Mouse (Mus musculus): Measurements from ENCODE around the gene Rps6ka1. TPM values are rescaled to one million over a fixed set of nuclear protein-coding genes. Genes with fewer than 3 reads are reported as not detected.

Rps6ka1 gene
- polyA plus RNA-seq, 1 experiment from 2014 or later: 22.4 TPM

DNA sequence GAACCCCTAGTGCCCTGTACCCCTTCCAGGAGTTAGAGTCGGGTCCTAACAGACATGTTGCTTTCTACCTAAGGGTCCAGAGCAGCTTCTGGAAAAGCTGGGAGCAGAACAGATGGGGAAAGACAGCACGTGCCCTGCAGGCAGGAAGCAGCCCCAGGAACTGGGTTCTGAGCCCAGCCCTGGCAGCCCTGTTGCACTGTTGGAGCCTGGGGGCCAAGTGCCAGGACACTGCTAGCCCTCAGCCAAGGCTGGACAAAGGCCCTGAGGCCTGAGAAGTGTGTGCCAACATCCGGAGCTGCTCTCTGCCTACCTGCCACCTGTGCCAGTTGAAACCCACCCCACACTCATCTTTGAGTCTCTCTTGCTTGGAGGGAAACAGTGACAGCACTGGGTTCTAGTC, 2.7 kb downstream of the Rps6ka1 start:
- Histone ChIP-seq H3K4me3 (ENCODE audit: low read depth, low read length) (no peak overlapping the region), H3K9me3 (ENCODE audit: control insufficient read depth, low read length) (no peaks in the 10 kb centered on the region), H3K4me2 (ENCODE audit: low read depth, low read length) (no peak overlapping the region), H3K4me1 (ENCODE audit: control insufficient read depth, insufficient read depth, low read length) (peaks cover 12% of the 10 kb centered on the region), H3K9ac (replicated peaks; ENCODE audit: low read depth, low read length) (no peak overlapping the region), H3K27me3 (ENCODE audit: control insufficient read depth, insufficient read depth, low read length) (peaks cover 5% of the 10 kb centered on the region; the same call in 1 of the 2 replicates), H3K27ac (ENCODE audit: low read depth, low read length) (no peak overlapping the region), H3K36me3 (ENCODE audit: control insufficient read depth, insufficient read depth, low read length) (no peaks in the 10 kb centered on the region)
- no peak for ATAC-seq (ENCODE audit: low read depth)
- whole genome bisulfite sequencing: 88% methylated on average over 3 of the region's 3 CpGs

DNA sequence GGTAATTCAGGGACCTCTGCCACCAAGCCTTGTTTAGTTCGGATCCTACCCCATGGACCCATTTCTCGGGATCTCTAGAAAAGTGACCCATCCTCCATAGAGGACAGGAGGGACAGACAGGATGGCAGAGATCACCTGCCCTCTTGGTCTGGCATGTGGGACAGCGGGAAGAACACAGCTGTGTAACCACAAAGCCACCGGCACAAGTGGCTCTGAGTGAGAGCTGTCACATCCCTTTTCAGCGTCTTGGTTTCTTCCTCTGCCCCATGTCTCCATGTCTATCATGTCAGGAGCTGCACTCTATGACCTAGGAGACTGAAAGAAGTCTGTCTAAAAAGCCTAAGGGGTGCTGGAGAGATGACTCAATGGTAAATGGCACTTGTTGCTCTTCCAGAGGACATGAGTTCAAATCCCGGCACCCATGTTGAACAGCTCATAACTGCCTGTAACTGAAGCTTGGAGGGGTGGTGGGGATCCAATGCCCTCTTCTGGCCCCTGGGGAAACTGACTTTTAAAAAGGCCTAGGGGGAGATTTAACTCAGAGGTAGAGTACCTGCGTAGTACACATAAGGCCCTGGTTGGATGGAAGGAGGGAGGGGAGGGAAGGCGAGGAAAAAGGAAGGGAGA, 3.4 kb downstream of the Rps6ka1 start:
- WGBS: 94% methylated on average over 8 of the region's 8 CpGs
- Histone ChIP-seq H3K9ac (replicated peaks; ENCODE audit: low read depth, low read length) (no peak overlapping the region), H3K4me2 (ENCODE audit: low read depth, low read length) (no peak overlapping the region), H3K4me1 (ENCODE audit: control insufficient read depth, insufficient read depth, low read length) (peaks cover 12% of the 10 kb centered on the region), H3K27me3 (ENCODE audit: control insufficient read depth, insufficient read depth, low read length) (peaks cover 5% of the 10 kb centered on the region; the same call in 1 of the 2 replicates), H3K27ac (ENCODE audit: low read depth, low read length) (no peak overlapping the region), H3K4me3 (ENCODE audit: low read depth, low read length) (no peak overlapping the region), H3K9me3 (ENCODE audit: control insufficient read depth, low read length) (no peaks in the 10 kb centered on the region), H3K36me3 (ENCODE audit: control insufficient read depth, insufficient read depth, low read length) (no peaks in the 10 kb centered on the region)
- no peak for ATAC-seq (ENCODE audit: low read depth)

DNA sequence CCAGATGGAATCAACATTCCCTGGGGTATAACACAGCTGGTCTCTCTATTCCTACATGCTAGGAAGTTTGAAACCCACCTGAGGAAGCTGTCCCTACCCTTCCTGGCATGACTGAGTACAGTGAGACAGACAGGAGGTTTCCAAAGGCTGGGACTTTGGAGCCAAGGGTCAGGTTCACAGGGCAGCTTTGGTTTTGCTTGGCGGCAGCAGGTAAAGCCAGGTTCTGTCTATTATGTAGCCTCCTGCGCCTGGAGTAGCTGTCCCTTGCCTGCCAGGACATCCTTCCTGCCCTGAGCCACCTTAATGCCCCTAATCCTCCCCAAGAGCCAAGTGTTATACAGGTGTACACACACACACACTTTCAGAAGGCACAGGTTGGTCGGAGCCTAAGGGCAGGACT, 5.7 kb downstream of the Rps6ka1 start:
- Histone ChIP-seq H3K9ac (replicated peaks; ENCODE audit: low read depth, low read length) (no peak overlapping the region), H3K36me3 (ENCODE audit: control insufficient read depth, insufficient read depth, low read length) (no peaks in the 10 kb centered on the region), H3K27me3 (ENCODE audit: control insufficient read depth, insufficient read depth, low read length) (no peaks in the 10 kb centered on the region), H3K4me1 (ENCODE audit: control insufficient read depth, insufficient read depth, low read length) (peaks cover 10% of the 10 kb centered on the region), H3K4me2 (ENCODE audit: low read depth, low read length) (no peak overlapping the region), H3K4me3 (ENCODE audit: low read depth, low read length) (no peak overlapping the region), H3K27ac (ENCODE audit: low read depth, low read length) (no peak overlapping the region), H3K9me3 (ENCODE audit: control insufficient read depth, low read length) (no peaks in the 10 kb centered on the region)
- WGBS: 91% methylated on average over 3 of the region's 3 CpGs
- ATAC-seq (ENCODE audit: low read depth): no peak

DNA sequence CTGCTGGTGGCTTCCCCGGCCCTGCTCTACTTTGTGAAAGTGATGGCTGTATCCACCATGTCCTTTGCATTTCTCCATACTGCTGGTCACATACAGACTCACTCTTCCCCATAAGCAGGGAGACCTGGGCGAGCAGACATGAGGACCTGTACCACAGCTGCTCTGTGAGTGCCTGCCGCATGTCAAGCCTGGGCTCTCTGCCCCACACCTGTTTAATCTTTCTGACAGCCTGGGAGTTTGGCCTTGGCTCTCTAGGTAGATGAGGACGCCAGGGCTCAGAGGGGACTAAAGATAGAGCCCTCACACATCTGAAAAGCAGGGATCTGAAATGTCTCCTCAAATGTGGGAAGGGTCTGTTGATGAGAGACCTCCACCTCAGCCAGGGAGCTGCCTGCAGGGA, 6.2 kb downstream of the Rps6ka1 start:
- no peaks in the 10 kb centered on the region for H3K9me3 ChIP-seq (ENCODE audit: control insufficient read depth, low read length)
- H3K9ac ChIP-seq (replicated peaks; ENCODE audit: low read depth, low read length): no peak overlapping the region
- no peak overlapping the region for H3K27ac ChIP-seq (ENCODE audit: low read depth, low read length)
- H3K27me3 ChIP-seq (ENCODE audit: control insufficient read depth, insufficient read depth, low read length): no peaks in the 10 kb centered on the region
- 86% methylated on average over 4 of the region's 4 CpGs for WGBS
- no peaks in the 10 kb centered on the region for H3K36me3 ChIP-seq (ENCODE audit: control insufficient read depth, insufficient read depth, low read length)
- ATAC-seq (ENCODE audit: low read depth): no peak
- H3K4me3 ChIP-seq (ENCODE audit: low read depth, low read length): no peak overlapping the region
- H3K4me1 ChIP-seq (ENCODE audit: control insufficient read depth, insufficient read depth, low read length): peaks cover 5% of the 10 kb centered on the region; the same call in 1 of the 2 replicates
- H3K4me2 ChIP-seq (ENCODE audit: low read depth, low read length): no peak overlapping the region

DNA sequence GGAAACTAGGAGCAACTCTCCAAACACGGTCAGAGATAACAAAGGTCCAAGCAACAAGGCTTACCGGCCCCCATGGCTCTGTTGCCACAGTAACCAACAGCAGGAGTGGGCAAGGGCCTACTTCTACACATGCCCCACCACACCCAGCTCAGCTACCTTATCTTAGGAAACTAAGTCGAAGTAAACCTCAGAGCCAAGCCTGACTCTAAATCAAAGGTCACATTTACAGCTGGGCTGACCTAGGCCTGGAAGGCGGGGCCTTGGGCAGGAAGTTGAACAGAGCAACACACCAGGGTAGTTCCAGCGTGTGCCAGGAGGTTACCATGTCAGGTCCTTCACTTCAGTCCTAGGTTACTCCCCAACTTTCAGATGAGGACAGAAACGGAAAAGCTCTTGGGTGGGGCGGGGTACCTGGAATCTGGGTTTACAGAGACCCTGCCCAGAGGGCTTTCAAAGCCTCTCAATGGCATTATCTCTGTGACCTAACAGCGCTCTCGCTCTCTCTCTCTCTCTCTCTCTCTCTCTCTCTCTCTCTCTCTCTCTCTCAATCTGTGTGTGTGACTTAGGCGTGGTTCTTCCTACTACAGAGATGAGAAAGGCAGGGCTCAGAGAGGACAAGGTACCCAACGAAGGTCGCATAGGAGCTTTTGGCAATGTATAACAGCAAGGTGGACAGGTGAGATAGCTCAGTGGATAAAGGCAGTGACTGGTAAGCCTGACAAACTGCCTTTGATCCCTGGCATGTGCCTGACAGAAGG, 8.3 kb downstream of the Rps6ka1 start:
- H3K9me3 ChIP-seq (ENCODE audit: control insufficient read depth, low read length): no peaks in the 10 kb centered on the region
- no peak overlapping the region for H3K4me3 ChIP-seq (ENCODE audit: low read depth, low read length)
- WGBS: 62% methylated on average over 12 of the region's 12 CpGs
- no peaks in the 10 kb centered on the region for H3K36me3 ChIP-seq (ENCODE audit: control insufficient read depth, insufficient read depth, low read length)
- no peak overlapping the region for H3K4me2 ChIP-seq (ENCODE audit: low read depth, low read length)
- ATAC-seq (ENCODE audit: low read depth): no peak
- H3K4me1 ChIP-seq (ENCODE audit: control insufficient read depth, insufficient read depth, low read length): no peaks in the 10 kb centered on the region
- H3K27me3 ChIP-seq (ENCODE audit: control insufficient read depth, insufficient read depth, low read length): no peaks in the 10 kb centered on the region
- H3K27ac ChIP-seq (ENCODE audit: low read depth, low read length): no peak overlapping the region
- H3K9ac ChIP-seq (replicated peaks; ENCODE audit: low read depth, low read length): no peak overlapping the region

DNA sequence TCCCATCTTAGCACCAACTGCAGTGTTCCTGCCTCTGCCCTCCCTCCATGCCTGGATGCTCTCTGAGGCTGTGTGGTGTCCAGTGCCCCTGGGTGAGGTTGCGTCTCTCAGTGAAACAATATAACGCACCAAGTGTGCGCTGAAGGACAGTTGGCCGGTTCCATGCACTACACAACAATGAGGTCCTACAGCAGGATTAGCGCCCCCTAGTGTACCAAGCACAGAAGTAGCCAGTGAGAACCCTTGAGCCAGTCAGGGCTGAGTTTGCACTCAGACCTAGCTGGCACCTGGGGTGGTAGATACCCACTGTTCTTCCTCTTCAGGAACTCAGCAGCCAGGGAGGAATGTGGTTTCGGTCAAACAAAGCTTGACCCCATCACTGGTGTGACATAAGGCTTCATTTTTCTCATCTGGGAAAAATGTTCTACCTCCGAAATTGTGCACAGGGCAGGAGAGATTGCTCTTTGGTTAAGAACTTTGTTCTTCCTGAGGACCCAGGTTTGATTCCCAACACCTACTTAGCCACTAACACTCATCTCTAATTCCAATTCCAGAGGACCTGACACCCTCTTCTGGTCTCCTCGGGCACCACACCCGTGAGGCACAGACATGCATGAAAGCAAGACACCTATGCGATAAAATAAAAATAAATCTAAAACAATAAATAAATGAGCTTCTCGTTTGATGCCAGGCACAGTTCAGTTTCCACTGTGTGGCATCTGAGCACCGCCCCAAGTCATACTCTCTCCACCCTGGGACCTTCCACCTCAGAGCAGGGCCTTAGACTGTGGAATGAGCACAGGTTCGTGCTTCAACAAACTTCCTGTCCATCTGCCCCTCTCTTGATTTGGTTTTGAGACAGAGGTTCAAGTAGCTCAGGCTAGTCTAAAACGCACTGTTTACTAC, 9.5 kb downstream of the Rps6ka1 start:
- no peak for ATAC-seq (ENCODE audit: low read depth)
- no peak overlapping the region for H3K4me2 ChIP-seq (ENCODE audit: low read depth, low read length)
- H3K9ac ChIP-seq (replicated peaks; ENCODE audit: low read depth, low read length): no peak overlapping the region
- H3K9me3 ChIP-seq (ENCODE audit: control insufficient read depth, low read length): no peaks in the 10 kb centered on the region
- no peak overlapping the region for H3K4me3 ChIP-seq (ENCODE audit: low read depth, low read length)
- no peaks in the 10 kb centered on the region for H3K27me3 ChIP-seq (ENCODE audit: control insufficient read depth, insufficient read depth, low read length)
- no peaks in the 10 kb centered on the region for H3K36me3 ChIP-seq (ENCODE audit: control insufficient read depth, insufficient read depth, low read length)
- no peaks in the 10 kb centered on the region for H3K4me1 ChIP-seq (ENCODE audit: control insufficient read depth, insufficient read depth, low read length)
- H3K27ac ChIP-seq (ENCODE audit: low read depth, low read length): no peak overlapping the region
- 89% methylated on average over 14 of the region's 14 CpGs for WGBS

DNA sequence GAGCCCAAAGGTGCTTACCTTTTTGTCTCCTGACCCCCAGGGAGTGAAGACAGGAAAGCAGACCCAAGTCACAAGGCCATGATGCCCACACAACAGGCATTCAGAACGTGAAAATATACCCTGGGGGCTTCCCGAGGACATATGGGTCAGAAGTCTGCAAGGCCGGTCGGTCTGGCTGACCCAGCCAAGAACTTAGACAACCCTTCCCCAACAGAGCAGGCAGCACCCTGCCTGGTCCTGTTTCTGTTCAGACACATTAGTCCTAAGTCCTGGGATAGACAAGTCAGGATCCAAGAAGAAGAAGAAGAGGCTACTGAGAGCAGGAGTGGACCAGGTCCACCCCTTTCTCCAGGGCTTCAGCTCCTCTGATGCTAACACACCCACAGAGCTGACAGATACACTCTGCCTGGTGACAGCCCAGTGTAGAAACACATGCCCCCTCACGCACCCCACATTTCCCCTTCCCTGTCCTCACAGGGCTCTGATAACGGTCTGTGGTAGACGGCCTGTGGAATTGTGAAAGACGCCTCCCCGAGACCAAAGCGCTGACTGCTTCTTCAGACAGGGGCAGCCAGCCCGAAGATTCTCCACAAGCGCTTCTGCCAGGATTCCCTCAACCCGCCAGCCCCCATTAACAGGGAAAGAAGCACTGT, 12.6 kb downstream of the Rps6ka1 start:
- no peaks in the 10 kb centered on the region for H3K36me3 ChIP-seq (ENCODE audit: control insufficient read depth, insufficient read depth, low read length)
- no peak overlapping the region for H3K27ac ChIP-seq (ENCODE audit: low read depth, low read length)
- no peak overlapping the region for H3K4me2 ChIP-seq (ENCODE audit: low read depth, low read length)
- no peak for ATAC-seq (ENCODE audit: low read depth)
- H3K4me1 ChIP-seq (ENCODE audit: control insufficient read depth, insufficient read depth, low read length): no peaks in the 10 kb centered on the region
- no peaks in the 10 kb centered on the region for H3K9me3 ChIP-seq (ENCODE audit: control insufficient read depth, low read length)
- WGBS: 79% methylated on average over 13 of the region's 13 CpGs
- no peak overlapping the region for H3K9ac ChIP-seq (replicated peaks; ENCODE audit: low read depth, low read length)
- no peaks in the 10 kb centered on the region for H3K27me3 ChIP-seq (ENCODE audit: control insufficient read depth, insufficient read depth, low read length)
- no peak overlapping the region for H3K4me3 ChIP-seq (ENCODE audit: low read depth, low read length)

DNA sequence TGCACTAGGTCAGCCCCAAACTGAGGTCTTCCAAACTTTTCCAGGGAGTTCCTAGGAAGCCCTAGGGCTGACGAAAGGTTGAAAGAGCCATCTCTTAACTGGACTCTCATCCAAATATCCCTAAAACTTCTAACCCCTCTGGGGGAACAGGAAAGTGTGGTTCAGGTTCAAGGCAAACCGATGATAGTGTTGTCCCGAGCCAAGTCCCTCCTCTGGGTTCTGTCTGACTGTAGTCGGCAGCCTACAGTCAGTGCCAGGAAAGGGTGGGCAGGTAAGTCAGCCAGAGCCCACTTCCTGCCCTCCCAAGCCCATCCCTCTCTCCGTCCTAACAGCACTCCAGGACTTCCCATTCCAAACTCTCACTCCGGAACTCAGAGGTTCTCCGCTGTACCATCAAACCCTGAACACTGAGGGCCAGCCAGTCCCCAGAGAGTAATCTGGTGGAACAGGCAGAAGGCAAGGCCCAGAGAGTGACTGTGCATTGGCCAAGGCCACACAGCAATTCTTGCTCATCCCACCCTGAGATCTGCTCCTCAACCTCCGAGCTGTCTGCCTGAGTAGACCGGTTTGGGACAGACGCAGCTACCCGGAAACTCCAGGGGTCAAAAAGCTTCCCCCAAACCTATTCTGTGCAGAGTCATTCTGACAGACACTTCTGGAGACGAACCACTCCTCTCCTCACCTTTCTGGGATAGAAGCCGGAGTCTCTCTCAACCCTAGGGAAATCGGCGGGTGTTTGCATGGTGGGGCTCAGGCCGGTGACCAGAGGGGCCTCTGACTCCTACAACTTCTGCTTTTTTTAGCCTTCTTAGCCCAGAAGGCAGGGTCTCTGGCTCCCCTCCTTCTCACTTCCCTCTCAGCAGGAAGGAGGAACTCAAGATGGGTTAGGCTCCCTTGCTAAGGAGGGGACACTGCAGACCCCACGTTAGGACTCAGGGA, 13.4 kb downstream of the Rps6ka1 start:
- H3K27ac ChIP-seq (ENCODE audit: low read depth, low read length): no peak overlapping the region
- no peaks in the 10 kb centered on the region for H3K9me3 ChIP-seq (ENCODE audit: control insufficient read depth, low read length)
- no peak overlapping the region for H3K9ac ChIP-seq (replicated peaks; ENCODE audit: low read depth, low read length)
- H3K4me2 ChIP-seq (ENCODE audit: low read depth, low read length): no peak overlapping the region
- H3K27me3 ChIP-seq (ENCODE audit: control insufficient read depth, insufficient read depth, low read length): no peaks in the 10 kb centered on the region
- H3K4me1 ChIP-seq (ENCODE audit: control insufficient read depth, insufficient read depth, low read length): no peaks in the 10 kb centered on the region
- H3K36me3 ChIP-seq (ENCODE audit: control insufficient read depth, insufficient read depth, low read length): no peaks in the 10 kb centered on the region
- no peak overlapping the region for H3K4me3 ChIP-seq (ENCODE audit: low read depth, low read length)
- no peak for ATAC-seq (ENCODE audit: low read depth)
- WGBS: 86% methylated on average over 17 of the region's 17 CpGs
